In the genomic region with DNA sequence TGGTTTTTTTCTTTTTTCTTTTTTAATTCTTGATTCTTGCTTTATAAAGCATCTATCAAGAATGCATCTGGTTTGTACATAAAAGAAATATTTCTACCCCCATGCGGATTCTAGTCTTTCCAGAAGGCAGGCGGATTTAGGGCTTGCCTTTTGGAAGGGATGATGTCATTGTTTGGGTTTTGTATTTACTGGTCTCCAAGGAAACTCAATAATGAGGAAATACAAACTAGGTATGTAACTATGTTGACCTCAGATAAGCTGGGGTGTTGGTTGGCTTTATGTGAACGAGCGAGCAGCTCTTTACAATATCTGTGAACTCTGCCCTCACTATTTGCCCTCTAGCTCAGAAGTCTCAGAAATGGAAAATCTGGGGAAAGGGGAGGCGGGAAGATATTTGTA, we compare ENCODE assay signal across 13 mouse cellular contexts. TPM values are rescaled to one million over a fixed set of nuclear protein-coding genes. Genes with fewer than 3 reads are reported as not detected.
DNase-seq lines count a peak whose midpoint lies in the region; ATAC-seq lines count a peak whose summit lies in the region.
"Had no signal": no experiment of that assay in that cellular context is flagged by ENCODE, and none has a peak within 500 bp of the region (broad histone marks: within the 10 kb centered on the region; RNA-seq: fewer than 3 reads in every experiment).

No protein-coding gene starts in this region.

- WGBS in intestine, embryonic 16.5 days = 35% methylated on average over 5 of the region's 5 CpGs

- H3K36me3 ChIP-seq in intestine, embryonic 16.5 days (ENCODE audit: control insufficient read depth, insufficient read depth, low read length) = no peaks in the 10 kb centered on the region
- H3K36me3 ChIP-seq: hindbrain, embryonic 15.5 days had no signal

- H3K9ac ChIP-seq in intestine, embryonic 16.5 days (ENCODE audit: low read depth, low read length) = no peak overlapping the region
- H3K9ac ChIP-seq: hindbrain, embryonic 15.5 days had no signal

- intact Hi-C loops in heart, postnatal 36 days (cut with DNase I) = loop anchor here (5.0 kb wide), 1 partner anchor 85 kb away; no protein-coding TSS in a partner anchor

- DNase-seq in heart, adult 8-10 months (ENCODE audit: low spot score) = peak; percentile 65
- DNase-seq in heart, postnatal 36 days = no peak
- peak; percentile 7 for DNase-seq in MN1 (ENCODE audit: low spot score)
- DNase-seq in thymus, postnatal 10 days (ENCODE audit: low spot score in 2 of 2) = no peak
- DNase-seq: cerebellum, adult 2 months; kidney, postnatal 25 days; thymus, postnatal 4 days had no signal

- H3K9me3 ChIP-seq in intestine, embryonic 16.5 days (ENCODE audit: control insufficient read depth, low read length) = no peaks in the 10 kb centered on the region
- H3K9me3 ChIP-seq: hindbrain, embryonic 15.5 days had no signal

- H3K4me2 ChIP-seq in intestine, embryonic 16.5 days (ENCODE audit: low read depth, low read length) = no peak overlapping the region
- H3K4me2 ChIP-seq: hindbrain, embryonic 15.5 days had no signal

- H3K4me1 ChIP-seq in intestine, embryonic 16.5 days (ENCODE audit: control insufficient read depth, insufficient read depth, low read length) = peaks cover under 1% of the 10 kb centered on the region; the same call in 1 of the 2 replicates
- H3K4me1 ChIP-seq: hindbrain, embryonic 15.5 days had no signal

- peak; percentile 26; the same call in 1 of the 2 replicates for ATAC-seq in common myeloid progenitor, adult 5-6 weeks (replicated peaks; ENCODE audit: low read depth, poor library complexity, severe bottlenecking)
- peak; percentile 88 for ATAC-seq in intestine, embryonic 16.5 days
- no peak for ATAC-seq in granulocyte monocyte progenitor cell, adult 5-6 weeks (replicated peaks; ENCODE audit: poor library complexity, severe bottlenecking)

- H3K27ac ChIP-seq in intestine, embryonic 16.5 days (ENCODE audit: low read length) = no peak overlapping the region
- H3K27ac ChIP-seq: hindbrain, embryonic 15.5 days had no signal

- H3K4me3 ChIP-seq in intestine, embryonic 16.5 days (ENCODE audit: low read length) = no peak overlapping the region
- H3K4me3 ChIP-seq: hindbrain, embryonic 15.5 days; myocyte had no signal

- no peaks in the 10 kb centered on the region for H3K27me3 ChIP-seq in intestine, embryonic 16.5 days (replicated peaks; ENCODE audit: control insufficient read depth, insufficient read depth, low read length)
- H3K27me3 ChIP-seq: CH12.LX; hindbrain, embryonic 15.5 days had no signal

RNA-seq across cellular contexts. Expression of gene Pdlim1, which starts 24.4 kb away (rescaled TPM):
- 100 to 1,000 TPM; 114 to 157 (median 136) TPM for total RNA-seq in heart, adult 8-10 months (2022)
- total RNA-seq in heart, postnatal 36 days (2021) = 100 to 1,000 TPM; 148 to 150 TPM
- total RNA-seq in common myeloid progenitor, adult 5-6 weeks (2017) = 61.8 and 68.8 TPM in 2 replicates
- 217 and 222 TPM in 2 replicates for polyA plus RNA-seq in intestine, embryonic 16.5 days (2015; fragmentation: Nextera tagmentation; extraction: Ambion mirVana)
- 22.7 and 52.6 TPM in 2 replicates for total RNA-seq in granulocyte monocyte progenitor cell, adult 5-6 weeks (2014; fragmentation: Nextera tagmentation)
- total RNA-seq in granulocyte monocyte progenitor cell, adult 5-6 weeks (2017) = 18.3 and 41.9 TPM in 2 replicates

Comparison
In these comparisons a context has a peak if more than half of its experiments do, and no peak if none do; other contexts are left out.
1. DNase-seq: peak in heart, adult 8-10 months (single experiment) and MN1 (single experiment); none in heart, postnatal 36 days (0 of 2) and thymus, postnatal 10 days (0 of 2).